Mouse (Mus musculus) lung, adult 2 months (tissue): ENCODE measurements around the gene Arhgap10.

Experiments
- CTCF ChIP-seq: fragments of 200-500 bp; IDR thresholded peaks from 2 replicates; pipeline ENCODE4 v1.5.1; 2011; ENCODE audit warnings: mild to moderate bottlenecking, low read length, control low read depth; ENCODE audit not compliant: insufficient read depth
- POLR2A ChIP-seq: fragments of 200-500 bp; IDR thresholded peaks from 2 replicates; pipeline ENCODE4 v1.6.1; 2011; ENCODE audit warnings: low read depth, mild to moderate bottlenecking, control low read depth, low read length, borderline replicate concordance; ENCODE audit errors: extremely low read depth

DNA sequence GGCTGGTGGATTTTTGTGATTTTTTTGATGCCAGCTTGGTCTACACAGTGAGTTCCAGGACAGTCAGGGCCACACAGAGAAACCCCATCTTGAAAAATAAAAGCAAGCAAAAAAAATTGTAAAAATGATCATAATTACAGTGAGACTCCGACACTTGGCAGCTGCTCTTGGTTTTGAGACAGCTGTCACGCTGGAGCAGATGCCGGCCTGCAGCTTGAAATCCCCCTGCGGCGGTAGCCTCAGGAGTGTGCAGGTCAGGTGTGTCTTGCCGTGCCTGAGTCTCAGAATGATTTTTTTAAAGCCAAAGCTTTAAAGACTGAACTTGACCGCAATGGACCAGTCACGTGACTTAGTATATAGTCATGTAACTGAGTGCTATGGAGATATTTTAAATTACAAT is 8.4 kb upstream of the Arhgap10 start:
- TF ChIP-seq POLR2A (no peak), CTCF (no peak)
